Mouse (Mus musculus) thymus, adult 2 months (tissue): ENCODE results near the gene Rbfox2.

Source experiments
- CTCF ChIP-seq: fragments of 200-500 bp; IDR thresholded peaks from 2 replicates; pipeline ENCODE4 v1.5.1; 2012; ENCODE audit warnings: mild to moderate bottlenecking, control low read depth, low read length, moderate library complexity, borderline replicate concordance; ENCODE audit not compliant: control insufficient read depth, poor library complexity, insufficient read depth; ENCODE audit errors: extremely low read depth
- POLR2A ChIP-seq: fragments of 200-500 bp; IDR thresholded peaks from 2 replicates; pipeline ENCODE4 v1.6.1; 2012; ENCODE audit warnings: mild to moderate bottlenecking, low read length, control low read depth, moderate library complexity; ENCODE audit not compliant: control insufficient read depth, poor library complexity, insufficient read depth; ENCODE audit errors: extremely low read depth

GRCm38 (mm10) chr15:77107169-77107908 is 199.5 kb downstream of the Rbfox2 start:
- TF ChIP-seq CTCF (no peak), POLR2A (no peak)
